Mouse (Mus musculus): ENCODE results near the gene Plcb2.

Plcb2 gene

GRCm38 (mm10) chr2:118728337-118728736 lies at the start of gene Plcb2:
TSS of gene Plcb2 (minus strand) at chr2:118728438.
- DNase-seq (ENCODE audit: low spot score): peak; percentile 27

GRCm38 (mm10) chr2:118776295-118776694 lies 48.1 kb upstream of the Plcb2 start:
- no peak for DNase-seq (ENCODE audit: low spot score)

- DNase-seq (ENCODE audit: low spot score): no peak
Measured at GRCm38 (mm10) chr2:118775846-118776245, 47.6 kb upstream of the Plcb2 start.

- no peak for DNase-seq (ENCODE audit: low spot score)
Measured at GRCm38 (mm10) chr2:118775396-118775795, 47.2 kb upstream of the Plcb2 start.

- no peak for DNase-seq (ENCODE audit: low spot score)
Measured at GRCm38 (mm10) chr2:118774536-118774935, 46.3 kb upstream of the Plcb2 start.

- no peak for DNase-seq (ENCODE audit: low spot score)
Measured at GRCm38 (mm10) chr2:118772158-118772874, 44.1 kb upstream of the Plcb2 start, which contains the start of gene Phgr1. TSS of gene Phgr1 (plus strand) at chr2:118772769.

- DNase-seq (ENCODE audit: low spot score): no peak
Measured at GRCm38 (mm10) chr2:118766041-118767033, 38.1 kb upstream of the Plcb2 start.

GRCm38 (mm10) chr2:118764875-118765274 lies 36.6 kb upstream of the Plcb2 start:
- DNase-seq (ENCODE audit: low spot score): no peak

- no peak for DNase-seq (ENCODE audit: low spot score)
Measured at GRCm38 (mm10) chr2:118764094-118764831, 36.0 kb upstream of the Plcb2 start.

GRCm38 (mm10) chr2:118763469-118763868 lies 35.2 kb upstream of the Plcb2 start:
- DNase-seq (ENCODE audit: low spot score): no peak

- no peak for DNase-seq (ENCODE audit: low spot score)
Measured at GRCm38 (mm10) chr2:118762784-118763148, 34.5 kb upstream of the Plcb2 start.

GRCm38 (mm10) chr2:118761906-118762783 lies 33.9 kb upstream of the Plcb2 start, which contains the start of gene Ccdc9b:
TSS of gene Ccdc9b (minus strand) at chr2:118762661.
- peak; percentile 90 for DNase-seq (ENCODE audit: low spot score)

- DNase-seq (ENCODE audit: low spot score): no peak
Measured at GRCm38 (mm10) chr2:118761358-118761757, 33.1 kb upstream of the Plcb2 start.

GRCm38 (mm10) chr2:118760311-118761025 lies 32.2 kb upstream of the Plcb2 start:
- DNase-seq (ENCODE audit: low spot score): no peak

GRCm38 (mm10) chr2:118759828-118760227 lies 31.6 kb upstream of the Plcb2 start:
- DNase-seq (ENCODE audit: low spot score): no peak

GRCm38 (mm10) chr2:118756103-118756502 lies 27.9 kb upstream of the Plcb2 start:
- no peak for DNase-seq (ENCODE audit: low spot score)

GRCm38 (mm10) chr2:118755407-118755806 lies 27.2 kb upstream of the Plcb2 start:
- DNase-seq (ENCODE audit: low spot score): no peak

GRCm38 (mm10) chr2:118754143-118754542 lies 25.9 kb upstream of the Plcb2 start:
- no peak for DNase-seq (ENCODE audit: low spot score)

GRCm38 (mm10) chr2:118752792-118753108 lies 24.5 kb upstream of the Plcb2 start:
- DNase-seq (ENCODE audit: low spot score): no peak

Measured in ovary, postnatal 36 days (tissue).